9 mouse cellular contexts compared by ENCODE assay signal in genomic region chr15:8382213-8382612, GRCm38 (mm10).
DNase-seq lines count a peak whose midpoint lies in the region; ATAC-seq and TF ChIP-seq lines count a peak whose summit lies in the region.
"Had no signal": no experiment of that assay in that cellular context is flagged by ENCODE, and none has a peak within 500 bp of the region (broad histone marks: within the 10 kb centered on the region; RNA-seq: fewer than 3 reads in every experiment).

No protein-coding gene starts in this region.

- 62% methylated on average over 3 of the region's 3 CpGs for WGBS in forebrain, postnatal 0 days
- 71% methylated on average over 3 of the region's 3 CpGs for WGBS in forebrain, embryonic 16.5 days
- WGBS in liver, embryonic 14.5 days (ENCODE audit: insufficient replicate concordance): 39% methylated on average over 3 of the region's 3 CpGs
- WGBS in liver, embryonic 11.5 days: 56% methylated on average over 3 of the region's 3 CpGs
- WGBS in forebrain, embryonic 15.5 days: 69% methylated on average over 3 of the region's 3 CpGs

- H3K4me2 ChIP-seq in forebrain, postnatal 0 days (ENCODE audit: low read depth): no peak overlapping the region
- no peak overlapping the region for H3K4me2 ChIP-seq in forebrain, embryonic 16.5 days (ENCODE audit: low read length)
- H3K4me2 ChIP-seq in liver, embryonic 14.5 days (ENCODE audit: low read depth): no peak overlapping the region
- H3K4me2 ChIP-seq in liver, embryonic 11.5 days: no peak overlapping the region
- no peak overlapping the region for H3K4me2 ChIP-seq in forebrain, embryonic 15.5 days (replicated peaks)

- H3K9ac ChIP-seq in forebrain, postnatal 0 days: no peak overlapping the region
- no peak overlapping the region for H3K9ac ChIP-seq in forebrain, embryonic 16.5 days (replicated peaks; ENCODE audit: low read depth, low read length)
- no peak overlapping the region for H3K9ac ChIP-seq in liver, embryonic 14.5 days (replicated peaks)
- H3K9ac ChIP-seq in liver, embryonic 11.5 days (ENCODE audit: low read depth, low read length): no peak overlapping the region
- no peak overlapping the region for H3K9ac ChIP-seq in forebrain, embryonic 15.5 days (replicated peaks)

- no peaks in the 10 kb centered on the region for H3K36me3 ChIP-seq in forebrain, postnatal 0 days (ENCODE audit: insufficient read depth)
- no peaks in the 10 kb centered on the region for H3K36me3 ChIP-seq in forebrain, embryonic 16.5 days (ENCODE audit: control insufficient read depth, insufficient read depth)
- H3K36me3 ChIP-seq in liver, embryonic 14.5 days (replicated peaks; ENCODE audit: control insufficient read depth, insufficient read depth, low read depth): no peaks in the 10 kb centered on the region
- H3K36me3 ChIP-seq in liver, embryonic 11.5 days (ENCODE audit: control insufficient read depth, insufficient read depth, low read length): no peaks in the 10 kb centered on the region
- H3K36me3 ChIP-seq in forebrain, embryonic 15.5 days: no peaks in the 10 kb centered on the region

- DNase-seq in forebrain, postnatal 0 days: peak; percentile 70
- DNase-seq in liver, embryonic 14.5 days (ENCODE audit: low read depth in 3 of 3, low spot score in 3 of 3): peak; percentile 2 to 36 (median 24)
- DNase-seq in liver, embryonic 11.5 days (ENCODE audit: low spot score): no peak
- DNase-seq in NIH3T3 (ENCODE audit: low read depth): peak; percentile 88
- peak; percentile 19 to 58 for DNase-seq in heart, postnatal 14 days
- peak; percentile 30 for DNase-seq in skeletal muscle tissue, adult 2 months (ENCODE audit: low read depth, low spot score)

- no peak for ATAC-seq in forebrain, postnatal 0 days
- no peak for ATAC-seq in forebrain, embryonic 16.5 days
- no peak for ATAC-seq in liver, embryonic 14.5 days (ENCODE audit: insufficient read depth)
- no peak for ATAC-seq in liver, embryonic 11.5 days (replicated peaks; ENCODE audit: low FRiP score)
- no peak for ATAC-seq in forebrain, embryonic 15.5 days (replicated peaks)

- H3K27ac ChIP-seq in forebrain, postnatal 0 days (ENCODE audit: low read depth, low read length): no peak overlapping the region
- no peak overlapping the region for H3K27ac ChIP-seq in forebrain, embryonic 16.5 days (ENCODE audit: low read length)
- no peak overlapping the region for H3K27ac ChIP-seq in liver, embryonic 14.5 days
- no peak overlapping the region for H3K27ac ChIP-seq in liver, embryonic 11.5 days (ENCODE audit: low read depth, low read length)
- H3K27ac ChIP-seq in forebrain, embryonic 15.5 days (replicated peaks): no peak overlapping the region

- no peaks in the 10 kb centered on the region for H3K4me1 ChIP-seq in forebrain, postnatal 0 days (ENCODE audit: insufficient read depth)
- no peaks in the 10 kb centered on the region for H3K4me1 ChIP-seq in forebrain, embryonic 16.5 days (replicated peaks; ENCODE audit: control insufficient read depth, insufficient read depth, low read length)
- no peaks in the 10 kb centered on the region for H3K4me1 ChIP-seq in liver, embryonic 14.5 days (replicated peaks; ENCODE audit: control insufficient read depth in 2 of 2, insufficient read depth in 2 of 2, low read length in 1 of 2)
- no peaks in the 10 kb centered on the region for H3K4me1 ChIP-seq in liver, embryonic 11.5 days (replicated peaks; ENCODE audit: control insufficient read depth, insufficient read depth, low read length)
- H3K4me1 ChIP-seq in forebrain, embryonic 15.5 days: no peaks in the 10 kb centered on the region

- H3K9me3 ChIP-seq in forebrain, postnatal 0 days (ENCODE audit: low read length): no peaks in the 10 kb centered on the region
- H3K9me3 ChIP-seq in forebrain, embryonic 16.5 days (ENCODE audit: control insufficient read depth, low read length): no peaks in the 10 kb centered on the region
- no peaks in the 10 kb centered on the region for H3K9me3 ChIP-seq in liver, embryonic 14.5 days (ENCODE audit: control insufficient read depth, low read length)
- no peaks in the 10 kb centered on the region for H3K9me3 ChIP-seq in liver, embryonic 11.5 days (ENCODE audit: control insufficient read depth, low read length)
- no peaks in the 10 kb centered on the region for H3K9me3 ChIP-seq in forebrain, embryonic 15.5 days
- H3K9me3 ChIP-seq: megakaryocyte, embryonic 14.5 days had no signal

- intact Hi-C loops in heart, postnatal 14 days (cut with DNase I): loop anchor here (5.0 kb wide), 2 partner anchors 60 to 210 kb away; partner anchors contain the start of gene Nipbl

- H3K27me3 ChIP-seq in forebrain, postnatal 0 days (ENCODE audit: insufficient read depth, low read length): no peaks in the 10 kb centered on the region
- H3K27me3 ChIP-seq in forebrain, embryonic 16.5 days (replicated peaks; ENCODE audit: control insufficient read depth, insufficient read depth, low read length): no peaks in the 10 kb centered on the region
- H3K27me3 ChIP-seq in liver, embryonic 14.5 days (ENCODE audit: control insufficient read depth, insufficient read depth, low read length): no peaks in the 10 kb centered on the region
- no peaks in the 10 kb centered on the region for H3K27me3 ChIP-seq in liver, embryonic 11.5 days (replicated peaks; ENCODE audit: control insufficient read depth, insufficient read depth, low read length)
- H3K27me3 ChIP-seq in forebrain, embryonic 15.5 days: no peaks in the 10 kb centered on the region
- H3K27me3 ChIP-seq: megakaryocyte, embryonic 14.5 days had no signal

- TF ChIP-seq EP300 in liver, embryonic 14.5 days (IDR thresholded peaks at IDR 0.05; ENCODE audit: low read depth): no peak

- no peak overlapping the region for H3K4me3 ChIP-seq in forebrain, postnatal 0 days (ENCODE audit: low read depth, low read length)
- H3K4me3 ChIP-seq in forebrain, embryonic 16.5 days (replicated peaks; ENCODE audit: low read length): no peak overlapping the region
- H3K4me3 ChIP-seq in liver, embryonic 14.5 days (ENCODE audit: insufficient read depth in 1 of 2, low read depth in 2 of 2, low read length in 2 of 2): no peak overlapping the region
- H3K4me3 ChIP-seq in liver, embryonic 11.5 days (ENCODE audit: low read depth, low read length): no peak overlapping the region
- no peak overlapping the region for H3K4me3 ChIP-seq in forebrain, embryonic 15.5 days
- H3K4me3 ChIP-seq: megakaryocyte, embryonic 14.5 days had no signal

- peak; percentile 64 for TF ChIP-seq CTCF in forebrain, postnatal 0 days (IDR thresholded peaks at IDR 0.05; ENCODE audit: low read depth)
- peak; percentile 46; the same call in 1 of the 2 replicates for TF ChIP-seq CTCF in liver, embryonic 14.5 days (IDR thresholded peaks at IDR 0.05; ENCODE audit: low read depth)
